Mouse (Mus musculus) erythroblast, embryonic 14.5 days (primary cell): ENCODE results near the gene Gm11042.

Experiments
- GATA1 ChIP-seq: IDR thresholded peaks from 2 replicates; pipeline ENCODE4 v1.6.1; 2012; ENCODE audit warnings: low read length, inconsistent platforms, mixed read lengths
- TAL1 ChIP-seq: IDR thresholded peaks from 3 replicates; pipeline ENCODE4 v1.6.1; 2012; ENCODE audit warnings: low read length, inconsistent platforms, mixed read lengths

GRCm38 (mm10) chr12:74340070-74340469, 23.9 kb upstream of the Gm11042 start:
- no peak for TF ChIP-seq GATA1
- TF ChIP-seq TAL1: no peak
